Mouse (Mus musculus) lung, embryonic 14.5 days (tissue): ENCODE results near the gene Lrrc37a. TPM values are rescaled to one million over a fixed set of nuclear protein-coding genes. Genes with fewer than 3 reads are reported as not detected.
"Not testable (repeated sequence)": the region's sequence is repeated elsewhere in the genome, so short reads cannot be mapped to it uniquely, and the experiment has no call there.

ENCODE experiments used
- ATAC-seq: fragments of 200-750 bp; cut with Nextera tagmentation; 2 replicates; pipeline ENCODE4 v1.8.0; 2017; ENCODE audit warnings: mild to moderate bottlenecking, moderate TSS enrichment, moderate library complexity; ENCODE audit not compliant: insufficient read depth
- DNase-seq: peaks from one replicate; pipeline ENCODE4 v3.0.0-alpha.2; 2015
- H3K27ac ChIP-seq: fragments of 300-500 bp; sonication (generic); 2 replicates; pipeline ENCODE4 v1.5.1; 2014; ENCODE audit warnings: low read depth, mild to moderate bottlenecking, moderate library complexity
- H3K27me3 ChIP-seq: fragments of 300-500 bp; sonication (generic); 2 replicates; pipeline ENCODE4 v1.6.1; 2014; ENCODE audit warnings: low read length, control low read depth; ENCODE audit not compliant: insufficient read depth
- H3K36me3 ChIP-seq: fragments of 300-500 bp; sonication (generic); 2 replicates; pipeline ENCODE4 v1.6.1; 2014; ENCODE audit warnings: control low read depth; ENCODE audit not compliant: insufficient read depth
- H3K4me1 ChIP-seq: fragments of 300-500 bp; sonication (generic); 2 replicates; pipeline ENCODE4 v1.6.1; 2014; ENCODE audit warnings: antibody characterized with exemption, control low read depth; ENCODE audit not compliant: insufficient read depth
- H3K4me2 ChIP-seq: fragments of 300-500 bp; sonication (generic); 2 replicates; pipeline ENCODE4 v1.6.1; 2014; ENCODE audit warnings: mild to moderate bottlenecking
- H3K4me3 ChIP-seq: fragments of 300-500 bp; sonication (generic); 2 replicates; pipeline ENCODE4 v1.5.1; 2014; ENCODE audit warnings: low read depth, low read length
- H3K9ac ChIP-seq: fragments of 300-500 bp; sonication (generic); 2 replicates; pipeline ENCODE4 v1.6.1; 2014
- H3K9me3 ChIP-seq: fragments of 300-500 bp; sonication (generic); 2 replicates; pipeline ENCODE4 v1.6.1; 2016; ENCODE audit warnings: low read depth, low read length, control low read depth
- CTCF ChIP-seq: IDR thresholded peaks from 2 replicates; pipeline ENCODE4 v1.5.1; 2016; ENCODE audit warnings: antibody characterized with exemption, low read depth
- WGBS: fragments of 180-500 bp; shearing (Covaris S2); extraction: QIAGEN DNeasy Blood & Tissue Kit; methylation state at CpG from one replicate; pipeline ENCODE4 v1.1.7; 2014; 5-methylcytosine and 5-hydroxymethylcytosine counted together
- polyA plus RNA-seq: library from polyadenylated mRNA; unstranded; fragments of >200 nt; fragmentation: Nextera tagmentation; extraction: Ambion mirVana; gene quantifications from 2 replicates; pipeline ENCODE4 v1.2.1, GENCODE M21; 2014

Lrrc37a gene
- polyA plus RNA-seq = not detected in 2 replicates

DNA sequence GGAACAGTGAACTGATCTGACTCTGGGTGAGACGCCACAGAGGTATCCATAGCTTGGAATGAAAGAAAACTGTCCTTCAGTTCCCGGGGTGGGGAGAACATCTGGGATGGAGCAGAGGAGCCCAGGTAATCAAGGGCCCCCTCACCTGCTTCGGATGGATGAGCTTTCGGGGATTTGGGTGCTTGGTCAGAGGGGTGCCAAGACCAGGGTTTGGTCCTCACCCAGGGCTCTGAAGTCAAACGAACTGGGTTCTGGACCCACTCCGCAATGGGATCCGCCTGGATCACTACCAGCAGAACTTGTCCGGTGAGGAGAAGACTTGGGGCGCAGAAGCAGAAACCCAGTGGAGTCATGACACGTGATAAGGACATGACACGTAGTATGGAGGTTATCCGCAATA lies at the start of gene Lrrc37a:
Gene Lrrc37a, minus strand, starts transcription at position 101 of the 400 bp plus-strand sequence.
- TF ChIP-seq CTCF = no peak
- no peak for ATAC-seq
- Histone ChIP-seq H3K36me3 (no peaks in the 10 kb centered on the region), H3K27ac (no peak within 1 kb of the TSS), H3K9ac (no peak within 1 kb of the TSS), H3K27me3 (no peaks in the 10 kb centered on the region), H3K9me3 (no peaks in the 10 kb centered on the region), H3K4me1 (no peaks in the 10 kb centered on the region), H3K4me2 (no peak within 1 kb of the TSS), H3K4me3 (no peak within 1 kb of the TSS)
- DNase-seq = no peak
- WGBS = 88% methylated on average over 12 of the region's 12 CpGs

DNA sequence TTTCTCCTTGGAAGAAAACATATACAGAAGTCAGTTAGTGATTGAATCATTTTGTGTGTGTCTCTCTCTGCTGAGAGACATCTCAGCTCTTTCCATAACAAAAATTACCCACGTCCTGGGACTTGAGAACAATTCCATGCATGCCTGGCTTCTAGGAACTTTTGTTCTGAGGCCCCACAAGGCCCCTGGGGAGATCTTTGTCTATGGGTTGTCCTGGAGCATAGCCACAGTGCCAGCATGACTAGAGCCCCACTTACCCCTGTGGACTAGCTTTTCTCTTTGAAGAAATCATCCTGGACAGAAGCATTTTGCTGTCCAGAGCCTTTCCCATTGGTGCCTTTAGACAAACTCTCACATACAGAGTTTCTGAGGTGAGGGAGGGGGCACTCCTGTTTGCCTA lies 30.6 kb upstream of the Lrrc37a start:
- not testable (repeated sequence) for H3K4me3 ChIP-seq, ATAC-seq, H3K27me3 ChIP-seq, H3K4me2 ChIP-seq, H3K4me1 ChIP-seq, H3K9me3 ChIP-seq, H3K36me3 ChIP-seq, H3K27ac ChIP-seq, DNase-seq, H3K9ac ChIP-seq
- WGBS = 16% methylated on average over 1 of the region's 1 CpGs

DNA sequence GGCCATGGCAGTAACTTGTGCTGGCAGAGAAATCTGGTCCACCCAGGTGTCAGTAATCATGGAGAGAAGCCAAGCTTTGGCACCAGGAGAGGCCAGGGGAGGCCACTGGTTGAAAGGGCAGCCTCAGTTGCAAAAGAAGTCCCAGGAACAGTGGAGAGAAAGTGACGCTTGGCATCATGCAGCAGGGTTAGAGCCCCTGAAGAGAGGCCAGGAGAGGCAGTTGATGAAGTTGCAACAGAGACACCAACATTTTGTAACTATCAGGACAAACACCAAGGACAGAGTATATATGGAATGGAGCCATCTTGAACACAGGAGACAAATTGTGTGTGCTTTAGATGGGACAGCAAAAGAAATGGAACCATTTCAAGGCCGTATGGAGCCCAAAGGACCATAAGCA lies 7.7 kb upstream of the Lrrc37a start:
- no peak for TF ChIP-seq CTCF
- ATAC-seq = no peak
- H3K4me1 ChIP-seq = no peaks in the 10 kb centered on the region
- H3K4me2 ChIP-seq = no peak overlapping the region
- no peak for DNase-seq
- no peak overlapping the region for H3K27ac ChIP-seq
- H3K9me3 ChIP-seq = no peaks in the 10 kb centered on the region; the same call in 1 of the 2 replicates
- no peaks in the 10 kb centered on the region for H3K36me3 ChIP-seq
- no peaks in the 10 kb centered on the region for H3K27me3 ChIP-seq
- H3K4me3 ChIP-seq = no peak overlapping the region
- WGBS = 70% methylated on average over 2 of the region's 2 CpGs
- no peak overlapping the region for H3K9ac ChIP-seq

DNA sequence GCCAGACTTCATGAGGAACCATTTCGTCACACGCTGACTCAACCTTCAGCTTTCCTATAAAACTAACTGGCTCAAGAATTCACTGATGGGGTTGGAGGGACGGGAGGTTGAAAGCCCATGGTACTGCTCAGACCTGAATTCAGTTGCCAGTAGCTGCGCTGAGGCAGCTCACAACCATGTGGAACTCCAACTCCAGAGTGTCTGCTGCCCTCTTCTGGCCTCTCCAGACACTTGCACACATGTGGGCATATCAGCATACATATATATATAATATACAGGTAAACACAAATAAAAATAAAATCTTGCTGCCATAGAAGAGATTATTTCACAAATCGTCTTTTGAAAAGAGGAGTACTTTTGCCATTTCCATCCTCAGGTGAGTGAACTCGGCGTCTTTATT lies 40.0 kb downstream of the Lrrc37a start:
- 69% methylated on average over 7 of the region's 7 CpGs for WGBS

DNA sequence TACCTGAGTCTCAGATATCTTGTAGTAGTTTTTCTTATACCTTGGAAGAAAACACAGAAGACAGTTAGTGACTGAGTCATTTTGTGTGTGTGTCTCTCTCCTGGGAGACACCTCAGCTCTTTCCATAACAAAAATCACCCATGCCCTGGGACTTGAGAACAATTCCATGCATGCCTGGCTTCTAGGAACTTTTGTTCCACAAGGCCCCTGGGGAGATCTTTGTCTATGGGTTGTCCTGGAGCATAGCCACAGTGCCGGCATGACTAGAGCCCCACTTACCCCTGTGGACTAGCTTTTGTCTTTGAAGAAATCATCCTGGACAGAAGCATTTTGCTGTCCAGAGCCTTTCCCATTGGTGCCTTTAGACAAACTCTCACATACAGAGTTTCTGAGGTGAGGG lies 53.3 kb downstream of the Lrrc37a start:
- not testable (repeated sequence) for H3K9me3 ChIP-seq, ATAC-seq, DNase-seq, H3K27ac ChIP-seq, H3K4me3 ChIP-seq, H3K9ac ChIP-seq, H3K27me3 ChIP-seq, H3K36me3 ChIP-seq, H3K4me2 ChIP-seq, H3K4me1 ChIP-seq
- 88% methylated on average over 1 of the region's 1 CpGs for WGBS

More for the DNA sequence above, 40.0 kb downstream of the Lrrc37a start:
- peak; percentile 51 for TF ChIP-seq CTCF
- DNase-seq (peak; percentile 29), ATAC-seq (no peak)
- Histone ChIP-seq H3K27me3 (no peaks in the 10 kb centered on the region), H3K36me3 (no peaks in the 10 kb centered on the region), H3K4me3 (no peak overlapping the region), H3K9ac (no peak overlapping the region), H3K27ac (no peak overlapping the region), H3K9me3 (no peaks in the 10 kb centered on the region), H3K4me1 (no peaks in the 10 kb centered on the region), H3K4me2 (no peak overlapping the region)

DNA sequence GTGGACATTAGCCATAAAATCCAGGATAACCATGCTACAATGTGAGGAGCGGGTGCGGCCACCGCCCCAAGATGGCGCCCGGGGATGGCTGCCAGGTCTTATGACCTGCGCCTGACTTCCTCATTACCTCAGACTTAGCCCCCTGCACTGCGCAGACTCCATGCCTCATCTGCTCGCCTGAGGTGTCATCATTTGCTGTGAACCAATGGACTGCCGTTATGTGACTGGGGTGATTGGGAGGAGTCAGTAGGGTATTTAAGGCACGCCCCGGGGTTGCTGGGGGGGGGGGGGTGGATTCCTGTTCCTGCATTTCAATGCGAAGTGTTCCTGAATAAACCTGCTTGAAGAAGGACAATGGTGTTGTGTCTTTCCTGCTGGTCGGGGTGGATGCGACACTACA lies 54.7 kb downstream of the Lrrc37a start:
- not testable (repeated sequence) for DNase-seq, H3K4me2 ChIP-seq, H3K9me3 ChIP-seq, H3K36me3 ChIP-seq, H3K9ac ChIP-seq, H3K27ac ChIP-seq, ATAC-seq, H3K4me3 ChIP-seq, H3K27me3 ChIP-seq, H3K4me1 ChIP-seq
- 93% methylated on average over 14 of the region's 14 CpGs for WGBS

DNA sequence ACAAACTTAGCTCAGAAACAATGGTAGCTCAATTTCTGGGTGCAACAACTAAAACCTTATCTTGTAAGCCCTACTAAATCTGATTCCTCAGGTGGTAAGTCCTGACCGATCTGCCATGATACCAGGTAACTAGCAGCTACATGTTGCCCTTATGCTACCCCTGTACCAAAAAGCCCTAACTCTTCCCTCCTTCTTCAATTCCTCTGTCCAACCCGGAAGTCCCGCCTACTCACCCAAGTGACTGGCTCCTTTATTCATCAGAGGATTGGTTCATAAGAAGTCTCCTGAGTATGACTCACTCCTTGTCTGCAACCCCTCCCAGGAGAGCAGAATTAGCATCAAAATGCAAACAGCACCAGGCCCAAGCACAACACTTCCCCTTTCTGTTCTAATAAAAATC lies 60.7 kb downstream of the Lrrc37a start:
- Histone ChIP-seq H3K4me3 (no peak overlapping the region), H3K9me3 (no peaks in the 10 kb centered on the region), H3K9ac (no peak overlapping the region), H3K27me3 (no peaks in the 10 kb centered on the region), H3K4me1 (no peaks in the 10 kb centered on the region), H3K27ac (no peak overlapping the region), H3K4me2 (no peak overlapping the region), H3K36me3 (no peaks in the 10 kb centered on the region)
- DNase-seq (no peak), ATAC-seq (no peak)
- TF ChIP-seq CTCF = no peak
- WGBS = 87% methylated on average over 3 of the region's 3 CpGs

DNA sequence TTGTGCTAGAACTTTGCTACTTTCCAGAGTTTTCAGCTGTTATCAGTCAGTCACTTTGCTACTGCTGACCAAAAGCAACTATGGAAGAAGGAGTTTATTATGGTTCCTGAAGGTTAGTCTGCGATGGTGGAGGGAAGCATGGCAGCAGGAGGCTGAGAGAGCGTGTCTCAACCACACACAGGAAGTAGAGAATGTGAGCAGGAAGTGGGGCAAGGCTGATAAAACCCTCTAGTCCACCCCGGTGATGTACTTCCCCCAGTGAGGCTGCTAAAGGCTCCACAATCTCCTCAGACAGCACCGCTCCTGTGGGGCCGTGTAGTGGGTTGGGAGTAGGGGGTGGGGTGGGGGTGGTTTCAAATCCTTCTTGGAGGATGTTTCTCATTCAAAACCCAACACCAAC lies 68.1 kb downstream of the Lrrc37a start:
- DNase-seq (no peak), ATAC-seq (no peak)
- Histone ChIP-seq H3K27me3 (no peaks in the 10 kb centered on the region), H3K27ac (no peak overlapping the region), H3K4me2 (no peak overlapping the region), H3K36me3 (no peaks in the 10 kb centered on the region), H3K9ac (no peak overlapping the region), H3K4me1 (no peaks in the 10 kb centered on the region), H3K9me3 (no peaks in the 10 kb centered on the region), H3K4me3 (no peak overlapping the region)
- WGBS = 69% methylated on average over 5 of the region's 5 CpGs
- no peak for TF ChIP-seq CTCF
